Mouse (Mus musculus) cerebellum, adult 2 months (tissue): ENCODE results near the gene Eml1. TPM values are rescaled to one million over a fixed set of nuclear protein-coding genes. Genes with fewer than 3 reads are reported as not detected.

Experiments
- DNase-seq, 2 experiments: peaks; one replicate each; pipeline ENCODE4 v3.0.0; 2021
- H3K27ac ChIP-seq: fragments of 200-500 bp; 2 replicates; pipeline ENCODE4 v1.5.1; 2012; ENCODE audit warnings: low read length, control low read depth, inconsistent platforms; ENCODE audit not compliant: insufficient read depth
- H3K27me3 ChIP-seq: fragments of 200-500 bp; 2 replicates; pipeline ENCODE4 v1.6.1; 2012; ENCODE audit warnings: inconsistent platforms, mild to moderate bottlenecking, low read length, moderate library complexity; ENCODE audit not compliant: control insufficient read depth, insufficient read depth
- H3K4me1 ChIP-seq: fragments of 200-500 bp; 2 replicates; pipeline ENCODE4 v1.6.1; 2011; ENCODE audit warnings: low read length; ENCODE audit not compliant: control insufficient read depth, insufficient read depth
- H3K4me3 ChIP-seq: fragments of 200-500 bp; replicated peaks from 2 replicates; pipeline ENCODE3; 2011; ENCODE audit warnings: mild to moderate bottlenecking, low read depth, low read length, control low read depth; ENCODE audit not compliant: insufficient read depth
- CTCF ChIP-seq: fragments of 200-500 bp; IDR thresholded peaks from 2 replicates; pipeline ENCODE4 v1.5.1; 2011; ENCODE audit warnings: low read depth, mild to moderate bottlenecking, control low read depth, low read length, moderate library complexity, borderline replicate concordance; ENCODE audit not compliant: insufficient read depth
- POLR2A ChIP-seq: fragments of 200-500 bp; IDR thresholded peaks from 2 replicates; pipeline ENCODE4 v1.6.1; 2011; ENCODE audit warnings: low read length, control low read depth, borderline replicate concordance; ENCODE audit not compliant: insufficient read depth
- WGBS: fragments of 180-500 bp; shearing (Covaris S2); methylation state at CpG from one replicate; pipeline ENCODE4 v1.1.7; 2018; 5-methylcytosine and 5-hydroxymethylcytosine counted together
- polyA plus RNA-seq: library from polyadenylated mRNA; depleted of rRNA; stranded (reverse); fragments of >200 nt; gene quantifications from 2 replicates; pipeline ENCODE4 v1.2.3, GENCODE M21; 2012

The Eml1 gene
- polyA plus RNA-seq, 1 experiment, result 93.9 TPM

- Histone ChIP-seq H3K27me3 (no peaks in the 10 kb centered on the region), H3K4me3 (no peak overlapping the region), H3K27ac (no peak overlapping the region), H3K4me1 (peaks cover 15% of the 10 kb centered on the region; the same call in 1 of the 2 replicates)
- TF ChIP-seq POLR2A (no peak), CTCF (no peak)
- no peak for DNase-seq
- 79% methylated on average over 8 of the region's 8 CpGs for WGBS
These were observed 3.9 kb downstream of the Eml1 start for GRCm38 (mm10) chr12:108374689-108375088.

- Histone ChIP-seq H3K4me3 (no peak overlapping the region), H3K4me1 (no peaks in the 10 kb centered on the region), H3K27me3 (no peaks in the 10 kb centered on the region), H3K27ac (no peak overlapping the region)
- WGBS, result 80% methylated on average over 13 of the region's 13 CpGs
- DNase-seq, result no peak
- no peak for TF ChIP-seq POLR2A
- TF ChIP-seq CTCF, result no peak
These were observed 7.8 kb downstream of the Eml1 start for GRCm38 (mm10) chr12:108378379-108379133.

- Histone ChIP-seq H3K27me3 (no peaks in the 10 kb centered on the region), H3K27ac (no peak overlapping the region), H3K4me3 (no peak overlapping the region), H3K4me1 (peaks cover 9% of the 10 kb centered on the region)
- TF ChIP-seq CTCF (no peak), POLR2A (no peak)
- WGBS, result 29% methylated on average over 13 of the region's 13 CpGs
- DNase-seq, result no peak
These were observed 15.9 kb downstream of the Eml1 start for GRCm38 (mm10) chr12:108386476-108387232.

GRCm38 (mm10) chr12:108389718-108390117, 19.0 kb downstream of the Eml1 start:
- WGBS, result 72% methylated on average over 3 of the region's 3 CpGs
- no peak for TF ChIP-seq POLR2A
- no peak for TF ChIP-seq CTCF
- Histone ChIP-seq H3K4me1 (peaks cover 29% of the 10 kb centered on the region), H3K27me3 (no peaks in the 10 kb centered on the region), H3K4me3 (no peak overlapping the region), H3K27ac (no peak overlapping the region)
- no peak for DNase-seq

- Histone ChIP-seq H3K27ac (no peak overlapping the region), H3K4me3 (no peak overlapping the region), H3K4me1 (peaks cover 20% of the 10 kb centered on the region), H3K27me3 (no peaks in the 10 kb centered on the region)
- 51% methylated on average over 12 of the region's 12 CpGs for WGBS
- TF ChIP-seq POLR2A, result no peak
- no peak for TF ChIP-seq CTCF
- DNase-seq, result peak in 1 of 2 experiments; percentile 53
These were observed 21.7 kb downstream of the Eml1 start for GRCm38 (mm10) chr12:108392254-108393044.

- 21% methylated on average over 4 of the region's 4 CpGs for WGBS
- no peak overlapping the region for H3K27ac ChIP-seq
These were observed 22.3 kb downstream of the Eml1 start for GRCm38 (mm10) chr12:108393082-108393481.

GRCm38 (mm10) chr12:108393637-108394036, 22.9 kb downstream of the Eml1 start:
- Histone ChIP-seq H3K27me3 (no peaks in the 10 kb centered on the region), H3K27ac (no peak overlapping the region), H3K4me1 (peaks cover 20% of the 10 kb centered on the region), H3K4me3 (no peak overlapping the region)
- peak; percentile 50 to 61 for DNase-seq
- TF ChIP-seq CTCF (no peak), POLR2A (no peak)
- 79% methylated on average over 4 of the region's 4 CpGs for WGBS

More at GRCm38 (mm10) chr12:108393082-108393481, 22.3 kb downstream of the Eml1 start:
- peak in 1 of 2 experiments; percentile 49 for DNase-seq
- TF ChIP-seq POLR2A (no peak), CTCF (no peak)
- Histone ChIP-seq H3K4me3 (no peak overlapping the region), H3K4me1 (peaks cover 20% of the 10 kb centered on the region), H3K27me3 (no peaks in the 10 kb centered on the region)
